Mouse (Mus musculus): Measurements from ENCODE around the gene Fbxl7. TPM values are rescaled to one million over a fixed set of nuclear protein-coding genes. Genes with fewer than 3 reads are reported as not detected.

Fbxl7 gene
- total and polyA plus RNA-seq, 2 experiments from 2014 or later, result 4.8 to 13.6 TPM

DNA sequence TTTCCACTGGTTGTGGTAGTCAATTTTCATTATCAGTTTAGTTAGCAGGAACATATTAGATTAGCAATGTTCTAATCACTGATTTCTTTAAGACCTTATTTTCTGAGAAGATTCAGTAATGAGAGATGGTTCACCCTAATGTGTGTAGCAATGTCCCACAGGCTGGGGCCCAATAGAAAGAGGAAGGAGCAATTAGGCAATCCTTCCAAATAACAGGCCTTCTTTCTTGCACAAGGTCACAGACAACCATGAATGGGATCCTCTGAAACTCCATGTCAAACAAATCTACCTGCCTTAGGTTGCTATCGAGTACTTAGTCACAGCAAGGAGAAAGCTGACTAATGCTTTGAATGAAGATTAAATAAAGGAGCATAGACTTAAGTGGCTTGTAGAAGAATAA is 316.9 kb downstream of the Fbxl7 start:
- DNase-seq (ENCODE audit: low spot score) (no peak), ATAC-seq (no peak)
- Histone ChIP-seq H3K27ac (no peak overlapping the region), H3K27me3 (ENCODE audit: insufficient read depth, low read length) (no peaks in the 10 kb centered on the region), H3K9me3 (ENCODE audit: low read length) (no peaks in the 10 kb centered on the region), H3K9ac (replicated peaks; ENCODE audit: low read length) (no peak overlapping the region), H3K36me3 (ENCODE audit: insufficient read depth, low read length) (no peaks in the 10 kb centered on the region), H3K4me1 (ENCODE audit: insufficient read depth, low read length) (no peaks in the 10 kb centered on the region), H3K4me3 (ENCODE audit: low read length) (no peak overlapping the region), H3K4me2 (ENCODE audit: low read depth, low read length) (no peak overlapping the region)
- WGBS, result 93% methylated on average over 1 of the region's 1 CpGs
- TF ChIP-seq CTCF (IDR thresholded peaks at IDR 0.05; ENCODE audit: low read depth), result no peak

DNA sequence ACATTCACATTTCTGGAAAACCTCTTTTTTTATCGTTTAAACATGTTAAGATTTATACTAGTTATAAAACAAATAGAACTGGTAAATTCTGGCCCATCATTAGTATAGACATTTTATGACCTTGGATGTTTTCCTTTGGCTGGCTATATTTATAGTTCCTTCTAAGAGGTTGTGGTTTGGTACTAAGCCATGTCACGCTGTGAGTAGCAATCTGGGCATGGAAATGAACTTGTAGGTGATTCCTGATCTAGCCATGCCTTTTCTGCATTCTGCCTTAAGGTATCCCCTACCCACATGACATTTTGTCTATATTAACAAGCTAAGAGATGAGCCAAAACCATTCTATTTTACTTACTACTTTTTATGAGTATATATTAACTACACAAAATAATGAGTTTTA is 329.3 kb downstream of the Fbxl7 start:
- Histone ChIP-seq H3K4me1 (ENCODE audit: insufficient read depth, low read length) (no peaks in the 10 kb centered on the region), H3K4me2 (ENCODE audit: low read depth, low read length) (no peak overlapping the region), H3K9ac (replicated peaks; ENCODE audit: low read length) (no peak overlapping the region), H3K27me3 (ENCODE audit: insufficient read depth, low read length) (no peaks in the 10 kb centered on the region), H3K9me3 (ENCODE audit: low read length) (no peaks in the 10 kb centered on the region), H3K4me3 (ENCODE audit: low read length) (no peak overlapping the region), H3K36me3 (ENCODE audit: insufficient read depth, low read length) (no peaks in the 10 kb centered on the region), H3K27ac (no peak overlapping the region)
- ATAC-seq (no peak), DNase-seq (ENCODE audit: low spot score) (no peak)
- no peak for TF ChIP-seq CTCF (IDR thresholded peaks at IDR 0.05; ENCODE audit: low read depth)
- 92% methylated on average over 2 of the region's 2 CpGs for WGBS

DNA sequence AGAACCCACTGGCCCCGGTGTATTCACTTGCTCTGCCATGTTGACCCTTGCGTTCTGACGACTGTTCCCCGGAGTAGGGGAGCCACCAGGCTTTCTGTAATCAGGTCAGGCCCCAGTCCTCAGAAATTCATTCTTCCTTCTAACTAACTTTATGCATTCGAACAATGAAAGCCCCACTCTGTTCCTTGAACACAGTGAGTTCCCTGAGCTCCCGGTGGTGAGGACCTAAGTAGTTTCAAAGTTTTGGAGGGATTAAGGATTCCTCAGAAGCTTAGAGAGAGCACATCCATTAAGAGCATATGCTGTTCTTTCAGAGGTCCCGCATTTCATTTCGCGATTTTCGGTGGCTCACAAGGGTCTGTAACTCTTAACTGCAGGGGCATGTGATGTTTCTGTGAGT is 341.8 kb downstream of the Fbxl7 start:
- ATAC-seq (no peak), DNase-seq (ENCODE audit: low spot score) (no peak)
- Histone ChIP-seq H3K4me2 (ENCODE audit: low read depth, low read length) (no peak overlapping the region), H3K36me3 (ENCODE audit: insufficient read depth, low read length) (no peaks in the 10 kb centered on the region), H3K27me3 (ENCODE audit: insufficient read depth, low read length) (no peaks in the 10 kb centered on the region), H3K4me3 (ENCODE audit: low read length) (no peak overlapping the region), H3K9me3 (ENCODE audit: low read length) (no peaks in the 10 kb centered on the region), H3K9ac (replicated peaks; ENCODE audit: low read length) (no peak overlapping the region), H3K27ac (no peak overlapping the region), H3K4me1 (ENCODE audit: insufficient read depth, low read length) (no peaks in the 10 kb centered on the region)
- TF ChIP-seq CTCF (IDR thresholded peaks at IDR 0.05; ENCODE audit: low read depth), result no peak
- WGBS, result 58% methylated on average over 10 of the region's 10 CpGs

DNA sequence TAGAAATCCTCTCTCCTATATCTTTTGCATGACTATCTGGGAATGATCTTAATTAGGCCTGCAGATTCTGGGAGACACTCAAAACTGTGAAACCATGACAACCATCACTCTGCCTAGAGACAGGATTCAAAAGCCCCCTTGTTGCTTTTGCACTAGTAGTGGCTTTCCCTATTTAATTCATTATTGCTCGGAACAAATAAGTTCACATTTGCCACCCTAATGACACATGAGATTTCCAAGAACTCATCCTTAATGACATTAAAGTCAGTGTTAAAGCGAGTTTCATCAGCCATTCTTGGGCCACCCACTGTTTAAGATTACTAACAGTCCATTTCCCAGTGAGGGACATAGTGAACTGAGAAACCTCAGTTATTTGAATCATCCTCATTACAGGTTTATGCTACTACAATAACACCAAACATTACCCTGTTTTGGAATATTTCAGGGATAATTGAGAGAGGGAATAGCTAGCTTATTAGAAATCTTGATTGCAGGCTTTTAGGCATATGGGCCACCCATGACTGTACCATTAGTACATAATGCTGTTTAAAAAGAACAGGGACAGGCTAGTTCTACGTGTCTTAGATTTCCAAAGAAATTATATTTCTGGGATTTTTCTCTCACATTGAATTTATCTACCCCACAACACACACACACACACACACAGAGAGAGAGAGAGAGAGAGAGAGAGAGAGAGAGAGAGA is 361.2 kb downstream of the Fbxl7 start:
- no peaks in the 10 kb centered on the region for H3K27me3 ChIP-seq (ENCODE audit: insufficient read depth, low read length)
- no peaks in the 10 kb centered on the region for H3K36me3 ChIP-seq (ENCODE audit: insufficient read depth, low read length)
- no peaks in the 10 kb centered on the region for H3K4me1 ChIP-seq (ENCODE audit: insufficient read depth, low read length)
- peak; percentile 49 for DNase-seq (ENCODE audit: low spot score)
- H3K4me2 ChIP-seq (ENCODE audit: low read depth, low read length), result no peak overlapping the region
- H3K9ac ChIP-seq (replicated peaks; ENCODE audit: low read length), result no peak overlapping the region
- no peak overlapping the region for H3K27ac ChIP-seq
- no peak for TF ChIP-seq CTCF (IDR thresholded peaks at IDR 0.05; ENCODE audit: low read depth)
- H3K4me3 ChIP-seq (ENCODE audit: low read length), result no peak overlapping the region
- peak; percentile 40; the same call in 1 of the 2 replicates for ATAC-seq
- WGBS, result 54% methylated on average over 3 of the region's 3 CpGs
- no peaks in the 10 kb centered on the region for H3K9me3 ChIP-seq (ENCODE audit: low read length)

DNA sequence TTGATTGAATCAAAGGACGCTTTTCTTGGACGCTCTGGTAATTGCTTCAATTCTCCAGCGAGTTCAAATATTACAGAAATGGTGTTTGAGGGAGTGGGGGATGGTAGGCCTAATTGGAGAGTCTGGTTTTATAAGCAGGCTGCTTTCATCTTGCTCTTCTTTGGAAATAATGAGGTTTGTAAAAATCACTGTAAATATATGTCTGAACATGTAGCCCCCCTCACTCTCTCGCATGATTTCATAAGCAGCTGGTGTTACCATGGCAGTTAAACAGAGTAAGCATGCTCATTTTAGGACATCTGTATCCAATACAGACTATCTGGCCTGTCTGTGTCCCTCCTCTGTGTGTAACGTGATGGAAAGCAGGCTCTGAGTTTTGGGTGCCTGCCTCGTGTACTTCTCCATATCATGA is 376.2 kb downstream of the Fbxl7 start:
- Histone ChIP-seq H3K4me1 (ENCODE audit: insufficient read depth, low read length) (no peaks in the 10 kb centered on the region), H3K4me3 (ENCODE audit: low read length) (no peak overlapping the region), H3K9me3 (ENCODE audit: low read length) (no peaks in the 10 kb centered on the region), H3K9ac (replicated peaks; ENCODE audit: low read length) (no peak overlapping the region), H3K36me3 (ENCODE audit: insufficient read depth, low read length) (no peaks in the 10 kb centered on the region), H3K27ac (no peak overlapping the region), H3K4me2 (ENCODE audit: low read depth, low read length) (no peak overlapping the region), H3K27me3 (ENCODE audit: insufficient read depth, low read length) (no peaks in the 10 kb centered on the region)
- WGBS, result 60% methylated on average over 6 of the region's 6 CpGs
- ATAC-seq (no peak), DNase-seq (ENCODE audit: low spot score) (peak; percentile 20)
- TF ChIP-seq CTCF (IDR thresholded peaks at IDR 0.05; ENCODE audit: low read depth), result no peak

DNA sequence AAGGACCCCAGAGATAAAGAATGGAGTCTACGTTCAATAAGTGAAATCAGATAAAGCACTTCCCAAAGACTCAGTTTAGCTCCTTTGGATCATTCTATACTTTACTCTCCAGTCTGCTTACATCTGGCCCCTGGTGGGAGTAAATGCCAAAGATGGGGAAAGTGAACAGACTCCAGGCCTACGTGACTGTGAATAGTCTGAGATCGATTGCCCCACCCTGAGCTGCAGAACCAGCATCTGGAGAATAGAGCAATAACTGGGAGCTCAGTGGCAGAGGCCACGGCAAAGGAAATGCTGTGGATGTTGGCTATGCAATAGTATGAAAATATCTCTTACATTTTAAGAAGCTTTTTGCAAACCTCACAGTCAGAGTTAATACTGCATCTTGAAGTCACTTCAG is 394.4 kb downstream of the Fbxl7 start:
- Histone ChIP-seq H3K4me1 (ENCODE audit: insufficient read depth, low read length) (no peaks in the 10 kb centered on the region), H3K27me3 (ENCODE audit: insufficient read depth, low read length) (no peaks in the 10 kb centered on the region), H3K36me3 (ENCODE audit: insufficient read depth, low read length) (no peaks in the 10 kb centered on the region), H3K9ac (replicated peaks; ENCODE audit: low read length) (no peak overlapping the region), H3K9me3 (ENCODE audit: low read length) (0 out of 2 replicates have a peak, but pooled peaks cover 4% of the 10 kb centered on the region), H3K27ac (no peak overlapping the region), H3K4me2 (ENCODE audit: low read depth, low read length) (no peak overlapping the region), H3K4me3 (ENCODE audit: low read length) (no peak overlapping the region)
- 72% methylated on average over 4 of the region's 4 CpGs for WGBS
- DNase-seq (ENCODE audit: low spot score) (no peak), ATAC-seq (no peak)
- TF ChIP-seq CTCF (IDR thresholded peaks at IDR 0.05; ENCODE audit: low read depth), result no peak
